Mouse (Mus musculus) embryonic stem cell, embryonic (primary cell): Measurements from ENCODE around the gene Rps2.

Experiments
- CTCF ChIA-PET, 4 experiments: fragments of 300-600 bp in 2 of 4; fragments of 350-600 bp in 2 of 4; sonication (Branson Sonifier 250); formaldehyde crosslinking; loops; one replicate each; lab custom pipeline; 2022; ENCODE audit warnings: inconsistent platforms in 2 of 4; lab: Charles Lee
- POLR2A ChIA-PET, 4 experiments: fragments of 300-600 bp in 2 of 4; fragments of 350-600 bp in 2 of 4; sonication (Branson Sonifier 250); formaldehyde crosslinking; loops; one replicate each; lab custom pipeline; 2022; ENCODE audit warnings: antibody characterized with exemption in 4 of 4, inconsistent platforms in 1 of 4; lab: Charles Lee

Gene Rps2

GRCm38 (mm10) chr17:24752415-24753394, 34.8 kb downstream of the Rps2 start, which contains the start of gene Hs3st6:
Gene Hs3st6, plus strand, starts transcription at chr17:24752988.
- ChIA-PET CTCF (interaction anchor here in 2 of 4 experiments (0.6 to 1.6 kb wide), 6 partner anchors 16 to 48 kb away, joined by 3 to 4 read pairs (median 3); partner anchors contain the start of gene Msrb1 (in 1 of the 2)), POLR2A (interaction anchor here in 3 of 4 experiments (0.6 to 3.6 kb wide), 45 partner anchors 8 to 818 kb away, joined by 3 to 18 read pairs (median 4); partner anchors contain the start of genes Meiob (in 3 of the 3), Fahd1 (in 2 of the 3), Msrb1 (in 2 of the 3) and Spsb3 (in 2 of the 3))

GRCm38 (mm10) chr17:24757394-24757793, 39.5 kb downstream of the Rps2 start:
- ChIA-PET CTCF (interaction anchor here in 3 of 4 experiments (0.5 to 1.4 kb wide), 5 partner anchors 10 to 43 kb away, joined by 3 to 6 read pairs (median 4); partner anchors contain the start of gene Rpl3l (in 1 of the 3)), POLR2A (interaction anchor here in 2 of 4 experiments (0.9 to 1.7 kb wide), 3 partner anchors 12 to 82 kb away, joined by 3 to 6 read pairs (median 3); partner anchors contain the start of gene Hagh (in 1 of the 2))

DNA sequence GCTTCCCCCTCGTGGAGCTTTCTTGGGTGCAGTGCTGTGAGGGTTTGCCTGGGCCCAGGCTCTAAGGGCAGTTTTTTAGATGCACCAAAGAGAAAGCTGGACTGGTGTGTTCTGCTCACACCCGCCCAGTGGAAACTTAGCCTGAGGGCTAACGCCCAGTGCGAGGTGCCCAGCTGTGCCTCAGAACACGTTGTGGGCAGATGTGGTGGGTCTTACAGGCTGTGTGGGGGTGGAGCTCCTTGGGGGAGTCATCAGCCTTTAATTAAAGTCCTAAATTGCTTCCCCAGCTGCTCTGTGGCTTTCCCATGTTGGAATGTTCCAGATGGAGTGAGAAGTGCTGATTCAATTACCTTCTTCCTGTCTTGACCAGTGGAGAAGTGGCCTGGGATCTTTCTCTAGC, 43.2 kb downstream of the Rps2 start:
- CTCF ChIA-PET = interaction anchor here in 3 of 4 experiments (0.7 to 2.1 kb wide), 8 partner anchors 11 to 57 kb away, joined by 3 to 15 read pairs (median 4); no protein-coding TSS in a partner anchor
- POLR2A ChIA-PET = interaction anchor here in 3 of 4 experiments (0.7 to 1.7 kb wide), 8 partner anchors 9 to 225 kb away, joined by 3 to 7 read pairs (median 4); partner anchors contain the start of genes Hs3st6 (in 3 of the 3), Eme2 (in 1 of the 3), Mrps34 (in 1 of the 3) and Spsb3 (in 1 of the 3)

- POLR2A ChIA-PET = interaction anchor here in 1 of 4 experiments (0.9 to 1.6 kb wide), 4 partner anchors 13 to 311 kb away, joined by 3 to 5 read pairs (median 4); partner anchors contain the start of genes Fahd1 and Hs3st6
- CTCF ChIA-PET = interaction anchor here in 2 of 4 experiments (0.8 to 1.7 kb wide), 2 partner anchors 8 to 9 kb away, joined by 3 to 4 read pairs; no protein-coding TSS in a partner anchor
Observed at GRCm38 (mm10) chr17:24765016-24765905, 47.3 kb downstream of the Rps2 start.

GRCm38 (mm10) chr17:24766266-24766875, 48.5 kb downstream of the Rps2 start:
- POLR2A ChIA-PET = interaction anchor here in 2 of 4 experiments (1.0 to 1.6 kb wide), 5 partner anchors 15 to 312 kb away, joined by 3 to 5 read pairs (median 3); partner anchors contain the start of genes Fahd1 (in 1 of the 2) and Msrb1 (in 1 of the 2)
- CTCF ChIA-PET = interaction anchor here in 1 of 4 experiments (0.5 to 0.7 kb wide), 2 partner anchors 45 to 74 kb away, joined by 3 to 9 read pairs; no protein-coding TSS in a partner anchor

GRCm38 (mm10) chr17:24769146-24769545, 51.2 kb downstream of the Rps2 start:
- ChIA-PET CTCF (interaction anchor here in 2 of 4 experiments (0.6 to 1.6 kb wide), 4 partner anchors 9 to 42 kb away, joined by 3 to 5 read pairs (median 4); partner anchors contain the start of gene Meiob (in 1 of the 2)), POLR2A (interaction anchor here in 2 of 4 experiments (0.7 to 1.4 kb wide), 4 partner anchors 12 to 191 kb away, joined by 3 read pairs; no protein-coding TSS in a partner anchor)
